Mouse (Mus musculus): ENCODE measurements around the gene Pcnx3.

The Pcnx3 gene

GRCm38 (mm10) chr19:5668372-5668771, 20.3 kb downstream of the Pcnx3 start:
- no peak for DNase-seq

- DNase-seq = no peak
These were observed 22.3 kb downstream of the Pcnx3 start for GRCm38 (mm10) chr19:5666386-5666785.

- DNase-seq = no peak
These were observed 23.2 kb downstream of the Pcnx3 start for GRCm38 (mm10) chr19:5665465-5665864.

- no peak for DNase-seq
These were observed 23.9 kb downstream of the Pcnx3 start for GRCm38 (mm10) chr19:5664669-5665257.

- DNase-seq = peak; percentile 94 to 96
These were observed 25.5 kb downstream of the Pcnx3 start, which contains the start of gene Sipa1 for GRCm38 (mm10) chr19:5662981-5663913. Sipa1 (minus strand) TSS chr19:5663707.

- DNase-seq = no peak
These were observed 26.4 kb downstream of the Pcnx3 start for GRCm38 (mm10) chr19:5662310-5662709.

- DNase-seq = peak; percentile 47 to 76
These were observed 27.6 kb downstream of the Pcnx3 start for GRCm38 (mm10) chr19:5660942-5661751.

- no peak for DNase-seq
These were observed 33.9 kb downstream of the Pcnx3 start for GRCm38 (mm10) chr19:5654720-5655298.

- DNase-seq = peak; percentile 24 to 48
These were observed 34.6 kb downstream of the Pcnx3 start for GRCm38 (mm10) chr19:5653969-5654719.

GRCm38 (mm10) chr19:5652570-5652969, 36.1 kb downstream of the Pcnx3 start:
- peak in 1 of 2 experiments; percentile 26 for DNase-seq

GRCm38 (mm10) chr19:5651502-5652274, 37.0 kb downstream of the Pcnx3 start:
- peak in 1 of 2 experiments; percentile 26 for DNase-seq

- peak; percentile 48 to 79 for DNase-seq
These were observed 39.4 kb downstream of the Pcnx3 start for GRCm38 (mm10) chr19:5649298-5649741.

- peak; percentile 78 to 90 for DNase-seq
These were observed 40.1 kb downstream of the Pcnx3 start for GRCm38 (mm10) chr19:5648401-5649297.

- DNase-seq = peak in 1 of 2 experiments; percentile 34
These were observed 40.9 kb downstream of the Pcnx3 start for GRCm38 (mm10) chr19:5647791-5648190.

- DNase-seq = peak in 1 of 2 experiments; percentile 38
These were observed 41.9 kb downstream of the Pcnx3 start for GRCm38 (mm10) chr19:5646731-5647330.

- peak in 1 of 2 experiments; percentile 37 for DNase-seq
These were observed 43.4 kb downstream of the Pcnx3 start for GRCm38 (mm10) chr19:5645280-5645679.

GRCm38 (mm10) chr19:5641641-5642040, 47.1 kb downstream of the Pcnx3 start:
- DNase-seq = peak in 1 of 2 experiments; percentile 47

- peak in 1 of 2 experiments; percentile 42 for DNase-seq
These were observed 47.7 kb downstream of the Pcnx3 start for GRCm38 (mm10) chr19:5641021-5641420.

GRCm38 (mm10) chr19:5640339-5640738, 48.4 kb downstream of the Pcnx3 start:
- DNase-seq = peak in 1 of 2 experiments; percentile 71
